Mouse (Mus musculus) liver, embryonic 12.5 days (tissue): Measurements from ENCODE around the gene Fbxw8. TPM values are rescaled to one million over a fixed set of nuclear protein-coding genes. Genes with fewer than 3 reads are reported as not detected.

Experiments
- ATAC-seq: fragments of 200-750 bp; cut with Nextera tagmentation; 2 replicates; pipeline ENCODE4 v1.8.0; 2017; ENCODE audit warnings: moderate number of reproducible peaks, mild to moderate bottlenecking, moderate library complexity
- H3K27ac ChIP-seq: fragments of 300-500 bp; sonication (generic); 2 replicates; pipeline ENCODE4 v1.5.1; 2016; ENCODE audit warnings: mild to moderate bottlenecking
- H3K27me3 ChIP-seq: fragments of 300-500 bp; sonication (generic); replicated peaks from 2 replicates; pipeline ENCODE4 v1.6.1; 2016; ENCODE audit warnings: mild to moderate bottlenecking, moderate library complexity
- H3K36me3 ChIP-seq: fragments of 300-500 bp; sonication (generic); 2 replicates; pipeline ENCODE4 v1.6.1; 2016; ENCODE audit warnings: mild to moderate bottlenecking, moderate library complexity
- H3K4me1 ChIP-seq: fragments of 300-500 bp; sonication (generic); 2 replicates; pipeline ENCODE4 v1.6.1; 2016
- H3K4me2 ChIP-seq: fragments of 300-500 bp; sonication (generic); 2 replicates; pipeline ENCODE4 v1.6.1; 2016; ENCODE audit warnings: mild to moderate bottlenecking, moderate library complexity
- H3K4me3 ChIP-seq: fragments of 300-500 bp; sonication (generic); 2 replicates; pipeline ENCODE4 v1.5.1; 2016; ENCODE audit warnings: mild to moderate bottlenecking, moderate library complexity
- H3K9ac ChIP-seq: fragments of 300-500 bp; sonication (generic); 2 replicates; pipeline ENCODE4 v1.6.1; 2016; ENCODE audit warnings: mild to moderate bottlenecking, moderate library complexity
- H3K9me3 ChIP-seq: fragments of 300-500 bp; sonication (generic); replicated peaks from 2 replicates; pipeline ENCODE4 v1.6.1; 2016; ENCODE audit warnings: mild to moderate bottlenecking, moderate library complexity
- WGBS: fragments of 180-500 bp; shearing (Covaris S2); methylation state at CpG from one replicate; pipeline ENCODE4 v1.1.7; 2016; ENCODE audit not compliant: insufficient replicate concordance; 5-methylcytosine and 5-hydroxymethylcytosine counted together
- polyA plus RNA-seq: library from polyadenylated mRNA; unstranded; fragments of >200 nt; fragmentation: Nextera tagmentation; extraction: Ambion mirVana; gene quantifications from 2 replicates; pipeline ENCODE4 v1.2.1, GENCODE M21; 2016

Gene Fbxw8
- polyA plus RNA-seq: 23.1 and 24.4 TPM in 2 replicates

DNA sequence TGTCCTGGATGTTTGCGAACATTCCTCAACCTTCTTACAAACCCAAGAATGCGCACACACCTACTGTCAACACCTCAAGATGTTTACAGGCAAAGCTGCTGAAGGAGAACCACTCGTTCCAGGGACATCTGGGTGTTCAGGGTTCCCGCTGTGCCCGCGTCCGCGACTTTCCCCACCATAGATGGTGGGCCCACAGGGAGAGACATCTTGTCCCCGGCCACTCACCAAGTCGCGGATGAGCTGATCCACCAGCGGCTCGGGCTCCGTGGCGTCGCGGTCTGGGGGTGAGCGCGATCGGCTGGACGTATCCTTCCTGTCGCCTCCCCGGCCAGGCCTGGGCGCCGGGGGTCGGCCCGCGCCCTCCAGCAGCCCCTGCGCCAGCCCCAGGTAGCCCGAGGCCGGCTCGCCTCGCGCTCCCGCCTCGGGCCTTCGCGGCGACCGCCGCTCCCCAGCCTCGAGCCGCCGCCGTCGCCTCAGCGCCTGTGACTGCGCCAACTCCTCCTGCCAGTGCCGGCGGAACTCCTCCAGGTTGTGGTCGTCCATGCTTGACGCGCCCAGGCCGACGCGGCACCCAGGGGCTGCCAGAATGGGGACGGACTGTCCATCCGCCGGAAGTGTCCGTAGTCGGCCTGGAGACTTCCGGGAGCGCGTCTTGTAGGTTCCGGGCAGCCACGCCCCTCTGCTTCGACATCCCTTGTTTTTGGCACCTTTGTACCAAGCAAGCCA is at the start of gene Fbxw8:
Gene Fbxw8 (minus strand): TSS at position 626 of the 726 bp plus-strand sequence.
- Histone ChIP-seq H3K4me1 (peaks cover 38% of the 10 kb centered on the region), H3K36me3 (peaks cover 22% of the 10 kb centered on the region), H3K27me3 (peaks cover 4% of the 10 kb centered on the region), H3K4me3 (peak within 1 kb of the TSS; percentile 96), H3K9me3 (no peaks in the 10 kb centered on the region), H3K9ac (peak within 1 kb of the TSS; percentile 95), H3K27ac (peak within 1 kb of the TSS; percentile 72), H3K4me2 (peak within 1 kb of the TSS; percentile 81)
- under 1% methylated on average over 66 of the region's 67 CpGs for WGBS
- ATAC-seq: peak; percentile 80

DNA sequence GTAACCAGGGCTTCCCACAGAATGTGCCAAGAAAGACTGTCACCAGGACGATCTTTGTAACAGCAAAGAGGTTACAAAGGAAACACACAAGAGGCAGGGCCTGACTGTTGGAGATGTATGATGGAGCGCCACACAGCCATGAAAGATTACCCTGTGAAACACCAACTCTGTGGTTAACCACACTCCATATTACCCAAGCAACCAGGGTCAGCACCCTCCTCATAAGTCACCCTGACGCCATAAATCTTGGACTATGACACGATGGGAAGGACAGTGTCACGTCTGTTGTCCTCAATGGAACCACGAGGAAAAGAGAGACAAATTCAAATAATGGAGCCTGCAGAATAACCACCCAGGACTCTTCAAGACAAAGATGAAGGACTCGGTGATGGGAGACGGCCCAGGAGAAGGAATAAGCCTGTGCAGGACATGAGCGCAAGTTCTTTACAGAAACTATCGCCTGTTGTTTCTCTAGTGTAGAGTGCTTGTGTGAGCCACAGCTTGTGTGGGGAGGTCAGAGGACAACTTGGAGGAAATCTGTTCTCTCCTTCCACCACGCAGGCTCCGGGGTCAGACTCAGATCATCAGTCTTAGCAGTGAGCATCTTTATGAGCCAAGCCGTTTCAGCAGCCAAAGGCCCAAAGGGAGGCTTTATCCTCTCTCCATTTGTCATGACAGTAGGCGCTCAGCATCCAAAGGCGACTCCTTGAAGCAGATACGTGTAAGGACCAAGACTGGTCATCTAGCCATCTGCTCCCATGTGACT is 49.6 kb upstream of the Fbxw8 start:
- 56% methylated on average over 16 of the region's 16 CpGs for WGBS
- H3K27ac ChIP-seq: no peak overlapping the region
- peaks cover 27% of the 10 kb centered on the region for H3K27me3 ChIP-seq
- H3K9ac ChIP-seq: no peak overlapping the region
- H3K4me1 ChIP-seq: no peaks in the 10 kb centered on the region
- no peaks in the 10 kb centered on the region for H3K36me3 ChIP-seq
- ATAC-seq: no peak
- H3K4me2 ChIP-seq: no peak overlapping the region
- no peak overlapping the region for H3K4me3 ChIP-seq
- no peaks in the 10 kb centered on the region for H3K9me3 ChIP-seq

DNA sequence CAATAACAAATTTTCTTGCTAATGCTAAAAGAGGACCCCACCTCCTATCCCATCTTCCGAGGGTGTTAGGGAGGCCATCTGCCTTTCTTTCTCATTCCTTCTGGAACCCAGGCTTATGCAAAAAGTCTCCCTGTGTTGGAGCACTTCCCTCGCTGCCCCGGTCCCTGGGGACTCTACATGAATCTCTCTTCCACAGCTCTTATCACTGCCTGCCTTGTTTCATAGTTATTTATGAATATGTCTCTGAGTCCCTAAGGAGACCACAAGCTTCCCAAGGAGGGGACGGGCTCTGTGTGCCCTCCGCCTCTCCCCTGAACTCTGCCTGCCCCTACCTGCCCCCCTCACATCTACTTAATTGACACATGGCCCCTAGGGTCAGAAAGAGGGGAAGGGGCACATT is 44.4 kb upstream of the Fbxw8 start:
- ATAC-seq: no peak
- no peak overlapping the region for H3K9ac ChIP-seq
- H3K9me3 ChIP-seq: no peaks in the 10 kb centered on the region
- no peaks in the 10 kb centered on the region for H3K4me1 ChIP-seq
- H3K27me3 ChIP-seq: peaks cover 19% of the 10 kb centered on the region
- WGBS: 48% methylated on average over 5 of the region's 5 CpGs
- H3K36me3 ChIP-seq: no peaks in the 10 kb centered on the region
- H3K27ac ChIP-seq: no peak overlapping the region
- no peak overlapping the region for H3K4me2 ChIP-seq
- H3K4me3 ChIP-seq: no peak overlapping the region

DNA sequence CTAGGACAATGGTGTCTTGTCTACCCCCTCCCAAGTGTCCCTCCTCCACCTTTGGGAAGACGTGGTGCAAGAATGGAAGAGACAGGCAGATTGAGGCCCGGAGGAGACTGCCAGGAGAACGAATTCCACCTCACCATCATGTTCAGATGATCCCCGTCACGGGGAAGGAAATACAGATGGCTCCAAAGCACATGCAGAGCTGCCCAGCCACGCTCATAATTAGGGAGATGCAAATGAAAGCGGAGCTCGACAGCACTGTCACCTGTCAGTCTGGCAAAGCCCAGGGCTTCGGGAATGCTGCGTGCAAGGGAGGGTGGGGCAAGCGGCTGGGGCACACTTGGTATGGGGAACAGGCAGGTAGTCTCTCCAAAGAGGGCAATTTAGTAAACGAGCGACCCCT is 42.2 kb upstream of the Fbxw8 start:
- H3K4me2 ChIP-seq: no peak overlapping the region
- 57% methylated on average over 13 of the region's 13 CpGs for WGBS
- no peak overlapping the region for H3K27ac ChIP-seq
- H3K27me3 ChIP-seq: peaks cover 40% of the 10 kb centered on the region
- H3K36me3 ChIP-seq: no peaks in the 10 kb centered on the region
- H3K9ac ChIP-seq: no peak overlapping the region
- ATAC-seq: no peak
- H3K4me1 ChIP-seq: no peaks in the 10 kb centered on the region
- no peaks in the 10 kb centered on the region for H3K9me3 ChIP-seq
- no peak overlapping the region for H3K4me3 ChIP-seq

DNA sequence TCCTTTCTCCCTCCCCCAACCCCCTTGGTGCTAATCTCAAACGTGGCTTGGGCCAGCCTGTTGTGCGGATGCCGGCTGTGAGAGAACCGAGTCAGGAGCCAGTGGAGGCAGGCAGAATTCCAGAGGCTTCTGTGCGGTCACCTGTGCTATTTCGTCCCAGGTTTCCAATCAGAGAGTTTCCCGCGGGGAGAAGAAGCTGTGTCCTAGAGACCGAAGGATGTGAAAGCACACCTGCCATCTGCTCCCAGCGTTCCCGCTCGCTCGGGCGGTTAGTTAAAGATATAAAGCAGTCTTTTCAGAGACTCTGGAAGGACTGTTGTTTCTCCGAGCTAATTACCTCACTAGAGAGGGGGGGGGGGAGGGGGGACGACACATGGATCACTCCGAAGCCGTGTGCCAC is 37.0 kb upstream of the Fbxw8 start:
- H3K4me3 ChIP-seq: no peak overlapping the region

DNA sequence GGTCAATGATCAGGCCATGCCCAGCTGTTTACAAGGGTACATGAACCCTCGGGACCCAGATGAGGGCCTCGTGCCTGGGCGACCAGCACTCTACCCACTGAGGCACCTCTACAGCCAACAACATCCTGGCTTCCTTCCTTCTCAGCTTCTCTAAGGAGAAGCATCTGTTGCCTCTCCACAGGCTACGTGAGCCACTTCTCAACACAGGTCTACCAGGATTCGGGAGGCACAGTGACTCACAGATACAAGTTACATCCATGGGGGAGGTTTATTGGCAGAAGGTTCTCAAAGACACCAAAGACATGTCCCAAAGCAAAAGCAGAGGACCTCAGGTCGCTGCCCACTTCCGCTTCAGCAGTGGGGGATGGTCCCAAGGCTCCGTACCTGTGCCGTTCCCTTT is 35.2 kb upstream of the Fbxw8 start:
- H3K36me3 ChIP-seq: no peaks in the 10 kb centered on the region
- WGBS: 61% methylated on average over 9 of the region's 9 CpGs
- no peak for ATAC-seq

More for the DNA sequence above, 37.0 kb upstream of the Fbxw8 start:
- H3K27ac ChIP-seq: no peak overlapping the region
- H3K9me3 ChIP-seq: no peaks in the 10 kb centered on the region
- no peak overlapping the region for H3K4me2 ChIP-seq
- H3K36me3 ChIP-seq: no peaks in the 10 kb centered on the region
- WGBS: 38% methylated on average over 18 of the region's 18 CpGs
- no peaks in the 10 kb centered on the region for H3K4me1 ChIP-seq
- ATAC-seq: no peak
- peaks cover 63% of the 10 kb centered on the region for H3K27me3 ChIP-seq
- H3K9ac ChIP-seq: no peak overlapping the region

DNA sequence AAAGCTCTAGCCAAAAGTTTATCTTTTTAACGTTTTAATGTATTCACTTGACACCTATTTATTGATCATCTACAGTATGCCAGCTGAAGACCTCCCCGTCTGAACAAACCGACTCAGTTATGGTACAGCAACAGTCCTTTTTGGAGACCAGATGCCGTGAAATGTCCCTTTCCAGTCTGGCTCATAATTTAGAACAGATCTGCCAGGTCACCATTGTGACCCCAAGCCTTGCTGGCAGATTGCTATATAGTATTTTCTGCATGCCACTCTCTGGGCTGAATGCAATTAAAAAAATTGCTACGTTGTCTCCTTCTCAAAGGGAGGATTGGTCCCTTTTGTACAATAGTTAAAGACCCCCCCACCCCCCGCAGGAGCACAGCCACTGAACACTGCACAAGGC is 33.1 kb upstream of the Fbxw8 start:
- Histone ChIP-seq H3K9ac (no peak overlapping the region), H3K9me3 (no peaks in the 10 kb centered on the region), H3K36me3 (no peaks in the 10 kb centered on the region), H3K4me3 (no peak overlapping the region), H3K27ac (no peak overlapping the region), H3K27me3 (peaks cover 55% of the 10 kb centered on the region), H3K4me2 (no peak overlapping the region), H3K4me1 (no peaks in the 10 kb centered on the region)
- WGBS: 53% methylated on average over 6 of the region's 6 CpGs
- no peak for ATAC-seq

More for the DNA sequence above, 35.2 kb upstream of the Fbxw8 start:
- Histone ChIP-seq H3K4me2 (no peak overlapping the region), H3K4me1 (no peaks in the 10 kb centered on the region), H3K9me3 (no peaks in the 10 kb centered on the region), H3K27me3 (peaks cover 63% of the 10 kb centered on the region), H3K4me3 (no peak overlapping the region), H3K9ac (no peak overlapping the region), H3K27ac (no peak overlapping the region)

DNA sequence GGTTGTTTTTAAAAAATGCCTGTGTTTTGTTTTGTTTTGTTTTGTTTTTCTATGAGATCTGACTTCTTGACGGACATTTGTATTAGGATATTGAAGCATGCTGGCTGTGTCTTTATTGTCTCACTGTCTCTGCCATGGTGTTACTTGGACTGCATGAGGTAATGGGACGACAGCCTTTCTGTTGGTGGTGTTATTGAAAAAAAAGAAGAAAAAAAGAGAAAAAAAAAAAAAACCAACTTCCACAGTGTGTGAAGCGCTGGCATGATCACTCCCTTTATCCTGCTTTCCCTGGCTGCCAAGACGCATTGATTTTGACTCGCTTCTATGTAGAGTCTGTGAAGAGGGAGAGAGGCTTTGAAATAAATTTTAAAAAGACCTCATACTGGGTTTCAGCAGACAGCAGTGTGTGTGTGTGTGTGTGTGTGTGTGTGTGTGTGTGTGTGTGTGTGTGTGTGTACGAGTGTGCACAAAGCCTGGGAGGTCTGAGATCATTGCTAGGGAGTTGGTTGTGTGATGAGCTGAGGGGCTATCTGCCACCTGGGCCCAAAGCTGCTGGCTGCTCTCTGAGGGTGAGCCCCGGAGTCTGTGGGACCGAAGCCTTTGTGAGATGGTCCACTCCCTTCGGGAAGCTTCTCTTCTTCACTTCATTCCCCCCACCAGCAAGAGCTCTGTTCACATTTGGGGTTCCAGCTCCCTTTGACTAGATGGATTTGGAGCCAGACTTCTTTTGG is 31.8 kb upstream of the Fbxw8 start:
- no peak overlapping the region for H3K27ac ChIP-seq
- H3K4me1 ChIP-seq: no peaks in the 10 kb centered on the region
- H3K36me3 ChIP-seq: no peaks in the 10 kb centered on the region
- no peaks in the 10 kb centered on the region for H3K9me3 ChIP-seq
- 56% methylated on average over 9 of the region's 9 CpGs for WGBS
- H3K27me3 ChIP-seq: peaks cover 42% of the 10 kb centered on the region
- H3K4me2 ChIP-seq: no peak overlapping the region
- H3K9ac ChIP-seq: no peak overlapping the region
- no peak overlapping the region for H3K4me3 ChIP-seq
- ATAC-seq: no peak

DNA sequence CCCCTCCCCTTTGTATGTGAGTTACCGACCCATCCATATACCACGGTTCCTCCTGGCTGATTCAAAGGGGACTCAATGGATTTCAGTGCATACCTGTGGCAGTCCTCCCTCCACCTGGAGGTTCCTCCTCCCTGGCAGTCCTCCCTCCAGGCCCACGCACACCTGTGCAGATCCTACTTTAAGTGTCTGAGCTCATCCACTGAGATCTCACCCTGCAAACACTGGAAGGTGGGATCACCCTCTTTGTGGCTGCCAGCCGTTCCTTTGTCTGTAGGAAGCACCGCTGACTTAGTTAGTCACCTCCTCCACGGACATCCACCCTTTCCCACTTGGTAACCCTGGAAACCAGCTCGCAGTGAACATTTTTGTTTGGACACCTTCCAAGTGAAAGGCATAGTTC is 22.4 kb upstream of the Fbxw8 start:
- Histone ChIP-seq H3K27me3 (peaks cover 63% of the 10 kb centered on the region), H3K36me3 (no peaks in the 10 kb centered on the region), H3K4me3 (no peak overlapping the region), H3K9me3 (no peaks in the 10 kb centered on the region; the same call in 1 of the 2 replicates), H3K9ac (no peak overlapping the region), H3K4me1 (no peaks in the 10 kb centered on the region), H3K4me2 (no peak overlapping the region), H3K27ac (no peak overlapping the region)
- no peak for ATAC-seq
- 60% methylated on average over 7 of the region's 7 CpGs for WGBS

DNA sequence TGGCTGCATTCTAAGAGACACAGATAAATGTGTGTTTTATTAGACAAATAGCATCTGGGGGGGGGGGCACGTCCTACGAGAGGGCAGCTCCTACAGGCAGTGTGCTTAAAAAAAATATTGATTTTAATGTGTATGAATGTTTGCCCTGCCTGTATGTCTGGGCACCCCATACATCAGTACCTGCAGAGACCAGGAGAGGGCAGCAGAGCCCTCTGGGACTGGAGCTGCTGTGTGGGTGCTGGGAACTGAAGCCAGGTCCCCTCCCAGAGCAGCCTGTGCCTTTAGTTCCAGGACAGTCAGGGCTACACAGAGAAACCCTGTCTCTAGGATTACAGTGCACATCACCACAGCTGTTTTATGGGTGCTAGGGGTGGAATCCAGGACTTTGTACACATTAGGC is 19.9 kb upstream of the Fbxw8 start:
- no peak overlapping the region for H3K9ac ChIP-seq
- no peak overlapping the region for H3K4me3 ChIP-seq
- H3K36me3 ChIP-seq: no peaks in the 10 kb centered on the region
- ATAC-seq: no peak
- no peak overlapping the region for H3K4me2 ChIP-seq
- H3K27ac ChIP-seq: no peak overlapping the region
- no peaks in the 10 kb centered on the region; the same call in 1 of the 2 replicates for H3K9me3 ChIP-seq
- peaks cover 11% of the 10 kb centered on the region; the same call in 1 of the 2 replicates for H3K4me1 ChIP-seq
- 31% methylated on average over 2 of the region's 2 CpGs for WGBS
- H3K27me3 ChIP-seq: peaks cover 87% of the 10 kb centered on the region

DNA sequence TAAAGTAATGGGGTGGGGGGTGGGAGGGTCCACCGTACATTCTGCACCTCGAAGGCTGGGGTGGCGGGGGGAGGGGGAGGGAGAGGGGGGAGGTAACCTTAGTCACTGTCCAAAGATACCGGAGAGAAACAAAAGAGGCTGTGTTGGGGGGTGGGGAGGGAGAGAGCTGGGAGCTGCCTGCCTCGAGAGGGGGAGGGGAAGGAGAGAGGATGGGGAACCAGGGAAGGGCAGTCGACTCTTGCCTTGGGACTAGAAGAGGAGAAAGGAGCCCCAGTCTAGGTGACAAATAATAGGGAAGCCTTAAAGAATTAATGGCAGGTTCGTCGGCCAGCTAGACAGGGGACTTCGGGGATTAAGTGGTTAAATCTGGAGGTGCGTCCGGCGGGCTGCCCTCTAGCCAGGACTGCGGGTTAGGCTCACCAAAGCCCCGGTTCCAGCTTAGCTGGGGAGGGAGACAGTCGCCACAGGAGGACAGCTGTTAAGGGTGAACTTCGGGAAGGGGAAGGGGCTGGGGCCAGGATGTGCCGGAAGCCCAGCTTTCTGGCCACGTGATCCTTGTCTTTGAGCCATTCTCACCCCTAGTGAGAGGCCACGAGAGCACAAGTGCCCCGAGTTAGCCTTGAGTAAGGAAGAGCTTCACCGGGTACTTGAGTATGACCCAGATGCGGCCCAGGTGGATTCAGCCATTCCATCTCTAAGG is 19.2 kb upstream of the Fbxw8 start:
- H3K27ac ChIP-seq: no peak overlapping the region
- H3K4me1 ChIP-seq: peaks cover 11% of the 10 kb centered on the region; the same call in 1 of the 2 replicates
- no peaks in the 10 kb centered on the region; the same call in 1 of the 2 replicates for H3K9me3 ChIP-seq
- no peak overlapping the region for H3K9ac ChIP-seq
- no peaks in the 10 kb centered on the region for H3K36me3 ChIP-seq
- 2% methylated on average over 22 of the region's 22 CpGs for WGBS
- H3K4me2 ChIP-seq: peak overlapping the region; percentile 44
- no peak for ATAC-seq
- peak overlapping the region; percentile 22 for H3K4me3 ChIP-seq
- H3K27me3 ChIP-seq: peaks cover 87% of the 10 kb centered on the region
